Mouse (Mus musculus) heart, embryonic 11.5 days (tissue): ENCODE results near the gene Gprc5d. TPM values are rescaled to one million over a fixed set of nuclear protein-coding genes. Genes with fewer than 3 reads are reported as not detected.

Source experiments
- ATAC-seq: fragments of 200-750 bp; cut with Nextera tagmentation; replicated peaks from 2 replicates; pipeline ENCODE4 v1.8.0; 2017; ENCODE audit warnings: moderate library complexity; ENCODE audit not compliant: insufficient number of reproducible peaks, low FRiP score, low TSS enrichment
- H3K27ac ChIP-seq: fragments of 300-500 bp; sonication (generic); 2 replicates; pipeline ENCODE4 v1.5.1; 2014; ENCODE audit warnings: mild to moderate bottlenecking, low read depth, low read length
- H3K27me3 ChIP-seq: fragments of 300-500 bp; sonication (generic); 2 replicates; pipeline ENCODE4 v1.6.1; 2014; ENCODE audit warnings: mild to moderate bottlenecking, low read length, mixed read lengths; ENCODE audit not compliant: control insufficient read depth, insufficient read depth
- H3K36me3 ChIP-seq: fragments of 300-500 bp; sonication (generic); 2 replicates; pipeline ENCODE4 v1.6.1; 2014; ENCODE audit warnings: mild to moderate bottlenecking, low read length, moderate library complexity, mixed read lengths; ENCODE audit not compliant: control insufficient read depth, insufficient read depth
- H3K4me1 ChIP-seq: fragments of 300-500 bp; sonication (generic); 2 replicates; pipeline ENCODE4 v1.6.1; 2014; ENCODE audit warnings: low read length; ENCODE audit not compliant: control insufficient read depth, insufficient read depth
- H3K4me2 ChIP-seq: fragments of 300-500 bp; sonication (generic); 2 replicates; pipeline ENCODE4 v1.6.1; 2014; ENCODE audit warnings: mild to moderate bottlenecking, moderate library complexity
- H3K4me3 ChIP-seq: fragments of 300-500 bp; sonication (generic); 2 replicates; pipeline ENCODE4 v1.5.1; 2014; ENCODE audit warnings: low read depth, low read length
- H3K9ac ChIP-seq: fragments of 300-500 bp; sonication (generic); 2 replicates; pipeline ENCODE4 v1.6.1; 2014; ENCODE audit warnings: mild to moderate bottlenecking, low read depth, low read length, moderate library complexity
- H3K9me3 ChIP-seq: fragments of 300-500 bp; sonication (generic); replicated peaks from 2 replicates; pipeline ENCODE4 v1.6.1; 2016; ENCODE audit warnings: low read length; ENCODE audit not compliant: control insufficient read depth
- WGBS: fragments of 180-500 bp; shearing (Covaris S2); extraction: QIAGEN DNeasy Blood & Tissue Kit; methylation state at CpG from one replicate; pipeline ENCODE4 v1.1.7; 2014; ENCODE audit not compliant: insufficient replicate concordance; 5-methylcytosine and 5-hydroxymethylcytosine counted together
- polyA plus RNA-seq: library from polyadenylated mRNA; unstranded; fragments of >200 nt; fragmentation: Nextera tagmentation; extraction: Ambion mirVana; gene quantifications from 2 replicates; pipeline ENCODE4 v1.2.1, GENCODE M21; 2014

The Gprc5d gene
- polyA plus RNA-seq, 1 experiment from 2014 or later: not detected

- WGBS: 87% methylated on average over 7 of the region's 7 CpGs
- ATAC-seq: no peak
- Histone ChIP-seq H3K36me3 (no peaks in the 10 kb centered on the region), H3K9me3 (no peaks in the 10 kb centered on the region), H3K27ac (no peak overlapping the region), H3K27me3 (no peaks in the 10 kb centered on the region), H3K4me3 (no peak overlapping the region), H3K4me1 (peaks cover 11% of the 10 kb centered on the region), H3K9ac (no peak overlapping the region), H3K4me2 (no peak overlapping the region)
Measured at GRCm38 (mm10) chr6:135133086-135133485, 15.0 kb upstream of the Gprc5d start.

GRCm38 (mm10) chr6:135124755-135125380 lies 6.8 kb upstream of the Gprc5d start:
- WGBS: 63% methylated on average over 5 of the region's 5 CpGs
- no peak overlapping the region for H3K4me3 ChIP-seq
- no peaks in the 10 kb centered on the region for H3K9me3 ChIP-seq
- H3K9ac ChIP-seq: no peak overlapping the region
- H3K4me1 ChIP-seq: no peaks in the 10 kb centered on the region
- H3K4me2 ChIP-seq: no peak overlapping the region
- H3K27me3 ChIP-seq: no peaks in the 10 kb centered on the region
- no peak overlapping the region for H3K27ac ChIP-seq
- ATAC-seq: no peak
- H3K36me3 ChIP-seq: no peaks in the 10 kb centered on the region

GRCm38 (mm10) chr6:135116479-135116878 lies 1.6 kb downstream of the Gprc5d start:
- H3K9me3 ChIP-seq: no peaks in the 10 kb centered on the region
- ATAC-seq: no peak

GRCm38 (mm10) chr6:135113114-135113436 lies 5.0 kb downstream of the Gprc5d start:
- H3K4me1 ChIP-seq: no peaks in the 10 kb centered on the region
- H3K4me3 ChIP-seq: no peak overlapping the region
- no peaks in the 10 kb centered on the region for H3K27me3 ChIP-seq
- no peaks in the 10 kb centered on the region for H3K9me3 ChIP-seq
- WGBS: 24% methylated on average over 6 of the region's 6 CpGs
- no peak overlapping the region for H3K4me2 ChIP-seq
- no peak for ATAC-seq
- H3K9ac ChIP-seq: no peak overlapping the region
- no peaks in the 10 kb centered on the region for H3K36me3 ChIP-seq
- H3K27ac ChIP-seq: no peak overlapping the region

More at GRCm38 (mm10) chr6:135116479-135116878, 1.6 kb downstream of the Gprc5d start:
- Histone ChIP-seq H3K9ac (no peak overlapping the region), H3K27me3 (no peaks in the 10 kb centered on the region), H3K27ac (no peak overlapping the region), H3K36me3 (no peaks in the 10 kb centered on the region), H3K4me1 (no peaks in the 10 kb centered on the region), H3K4me2 (no peak overlapping the region), H3K4me3 (no peak overlapping the region)
- WGBS: 93% methylated on average over 8 of the region's 8 CpGs

GRCm38 (mm10) chr6:135112411-135113113 lies 5.5 kb downstream of the Gprc5d start:
- Histone ChIP-seq H3K4me2 (no peak overlapping the region), H3K27me3 (no peaks in the 10 kb centered on the region), H3K4me3 (no peak overlapping the region), H3K36me3 (no peaks in the 10 kb centered on the region), H3K9me3 (no peaks in the 10 kb centered on the region), H3K27ac (no peak overlapping the region), H3K9ac (no peak overlapping the region), H3K4me1 (no peaks in the 10 kb centered on the region)
- no peak for ATAC-seq
- WGBS: 31% methylated on average over 7 of the region's 7 CpGs

GRCm38 (mm10) chr6:135107014-135107413 lies 11.1 kb downstream of the Gprc5d start:
- Histone ChIP-seq H3K27ac (no peak overlapping the region), H3K4me3 (no peak overlapping the region), H3K9ac (no peak overlapping the region), H3K4me2 (no peak overlapping the region), H3K4me1 (no peaks in the 10 kb centered on the region), H3K9me3 (no peaks in the 10 kb centered on the region), H3K27me3 (no peaks in the 10 kb centered on the region), H3K36me3 (no peaks in the 10 kb centered on the region)
- no peak for ATAC-seq
- WGBS: 85% methylated on average over 6 of the region's 6 CpGs

GRCm38 (mm10) chr6:135102736-135103303 lies 15.3 kb downstream of the Gprc5d start:
- Histone ChIP-seq H3K4me3 (no peak overlapping the region), H3K27ac (no peak overlapping the region), H3K36me3 (no peaks in the 10 kb centered on the region), H3K4me2 (no peak overlapping the region), H3K9ac (no peak overlapping the region), H3K27me3 (no peaks in the 10 kb centered on the region), H3K9me3 (no peaks in the 10 kb centered on the region), H3K4me1 (no peaks in the 10 kb centered on the region)
- no peak for ATAC-seq
- 75% methylated on average over 5 of the region's 5 CpGs for WGBS

GRCm38 (mm10) chr6:135100787-135101472 lies 17.2 kb downstream of the Gprc5d start:
- no peak overlapping the region for H3K27ac ChIP-seq
- no peak overlapping the region for H3K4me2 ChIP-seq
- no peak overlapping the region for H3K4me3 ChIP-seq
- no peaks in the 10 kb centered on the region for H3K36me3 ChIP-seq
- H3K4me1 ChIP-seq: no peaks in the 10 kb centered on the region
- no peak overlapping the region for H3K9ac ChIP-seq
- WGBS: 82% methylated on average over 15 of the region's 15 CpGs
- no peaks in the 10 kb centered on the region for H3K9me3 ChIP-seq
- H3K27me3 ChIP-seq: no peaks in the 10 kb centered on the region
- no peak for ATAC-seq
